Mouse (Mus musculus) cerebellum, postnatal 4 days (tissue): ENCODE measurements around the gene Gm20388.
A peak's percentile ranks its signal among the peaks of the same experiment; 100 is the strongest.

Experiments used
- DNase-seq, 2 experiments: peaks; one replicate each; pipeline ENCODE4 v3.0.0; 2022; ENCODE audit warnings: low spot score in 2 of 2, mixed read lengths in 1 of 2

Gm20388 gene

DNA sequence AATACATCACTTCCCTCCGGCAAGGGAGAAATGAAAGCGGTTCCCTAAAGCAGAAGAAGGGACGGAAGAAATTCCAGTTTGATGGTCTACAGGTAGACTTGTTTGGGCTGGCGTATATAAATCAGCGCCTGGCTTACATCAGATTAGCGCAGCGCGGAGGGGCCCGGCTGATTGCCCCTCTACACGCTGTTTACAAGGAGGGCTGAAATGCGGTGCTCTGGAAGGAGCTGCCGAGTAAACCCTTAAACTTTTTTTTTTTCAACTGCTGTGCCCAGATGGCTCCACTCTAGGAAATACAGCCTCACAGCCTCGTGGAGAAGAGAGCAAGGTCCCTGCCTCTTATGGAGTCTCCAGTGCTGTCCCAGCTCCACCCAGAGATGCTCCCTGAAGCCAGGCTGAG is 1070.3 kb downstream of the Gm20388 start:
- no peak for DNase-seq

DNA sequence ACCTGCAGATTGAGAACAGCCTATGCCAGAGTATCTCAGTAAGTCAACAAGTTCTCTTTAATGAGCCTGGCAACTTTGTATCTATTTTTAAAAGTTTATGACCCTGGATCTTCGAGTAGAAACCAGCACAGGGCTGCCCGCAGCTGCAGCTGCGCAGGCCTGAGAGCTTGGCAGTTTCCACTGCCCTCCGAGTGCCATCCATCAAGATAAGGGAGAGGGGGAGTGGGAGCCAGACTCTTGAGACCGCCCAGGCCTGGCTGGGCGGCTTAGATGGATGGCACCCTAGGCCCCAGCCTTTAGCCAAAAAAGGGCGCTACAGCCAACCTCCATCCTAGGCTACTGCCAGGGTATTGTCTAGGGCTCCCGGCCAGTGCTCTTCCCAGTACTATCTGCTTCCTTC is 1074.2 kb downstream of the Gm20388 start:
- DNase-seq, result no peak

DNA sequence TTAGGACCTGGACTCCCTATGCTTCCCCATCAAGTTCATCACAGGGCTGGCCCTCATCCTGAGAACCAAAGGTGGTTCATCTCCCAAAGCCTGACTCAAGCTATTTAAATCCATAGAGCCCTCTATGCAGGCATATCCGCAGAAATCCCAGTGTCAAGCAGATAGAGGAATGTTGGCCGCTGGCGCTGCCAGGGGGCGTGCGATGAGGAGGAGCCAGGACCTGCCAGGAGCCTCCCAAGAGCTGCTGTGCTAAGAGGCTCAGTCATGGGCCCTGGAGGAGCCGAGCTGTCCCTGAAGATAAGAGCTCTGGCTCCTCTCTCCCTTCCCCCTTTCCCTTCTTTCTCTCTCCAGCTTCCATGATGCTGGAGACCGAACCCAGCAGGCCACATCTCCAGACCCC is 1075.4 kb downstream of the Gm20388 start:
- no peak for DNase-seq

DNA sequence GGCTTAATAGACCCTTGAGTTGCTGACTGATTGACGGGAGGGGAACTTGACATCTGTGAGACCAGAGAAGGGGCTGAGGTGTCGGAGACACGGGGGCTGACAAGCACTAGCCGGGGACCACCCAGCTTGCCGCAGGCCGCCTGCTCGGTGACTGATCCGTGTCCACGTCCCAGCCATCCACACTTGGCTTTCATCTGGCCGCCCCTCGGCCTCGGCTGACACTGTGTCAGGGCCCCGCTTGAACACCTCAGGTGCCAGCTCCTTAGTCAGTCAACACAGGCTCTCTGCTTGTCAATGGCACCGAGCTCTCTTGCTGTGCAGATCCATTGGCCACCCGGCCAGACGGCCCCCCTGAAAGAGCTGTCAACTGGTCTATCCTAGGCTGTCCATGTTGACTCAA is 1083.1 kb downstream of the Gm20388 start:
- no peak for DNase-seq

DNA sequence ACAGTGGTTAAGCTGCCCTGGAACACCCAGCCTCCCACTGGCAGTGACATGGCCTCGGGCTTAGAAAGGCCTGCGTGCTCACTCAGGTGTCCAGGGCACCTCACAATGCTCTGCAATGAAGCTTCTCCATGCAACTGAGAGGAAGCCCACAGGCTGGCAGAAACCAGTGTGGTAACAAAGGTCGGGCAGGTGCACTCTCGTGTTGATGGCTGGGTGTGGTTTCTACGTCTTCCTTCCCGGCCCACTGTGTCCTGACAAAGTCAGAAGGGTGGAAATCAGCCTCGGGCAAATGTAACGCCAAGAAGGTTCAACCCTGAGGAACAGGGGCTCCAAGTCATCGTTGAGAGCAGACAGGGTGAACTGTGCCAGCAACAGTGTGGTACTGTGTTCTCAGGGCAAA is 1084.8 kb downstream of the Gm20388 start:
- DNase-seq, result no peak

DNA sequence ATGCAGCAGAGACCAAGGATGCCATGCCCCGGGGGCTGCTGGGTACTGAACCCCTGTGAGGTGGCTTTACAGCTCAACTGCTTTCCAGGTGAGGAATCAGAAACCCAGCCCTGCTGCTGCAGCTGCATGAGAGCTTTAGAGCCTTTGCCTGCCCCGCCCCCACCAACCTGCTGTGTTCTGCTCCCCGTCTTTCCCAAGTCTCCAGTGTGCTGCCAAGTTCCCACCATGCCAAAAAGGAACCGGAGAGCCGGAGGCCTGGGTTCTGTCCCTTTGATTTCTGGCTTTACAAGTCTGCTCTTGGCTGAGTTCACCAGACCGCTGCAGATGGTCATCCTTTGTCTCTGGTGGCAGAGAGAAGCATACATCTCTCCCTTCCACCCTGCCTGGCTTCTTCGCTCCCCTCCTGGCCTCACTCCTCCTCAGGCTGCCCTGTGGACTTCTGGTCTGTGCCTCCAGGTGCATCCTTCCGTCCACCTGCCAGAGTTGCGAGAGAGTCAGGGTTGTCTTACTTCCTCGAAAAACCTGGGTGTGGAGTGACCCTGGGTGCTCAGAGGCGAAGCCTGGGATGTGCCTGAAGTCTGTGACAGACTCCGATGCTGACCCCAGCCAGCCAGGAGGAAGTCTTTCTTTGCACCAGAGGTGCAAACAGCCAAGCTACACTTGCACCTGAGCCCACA is 1086.4 kb downstream of the Gm20388 start:
- DNase-seq, result peak in 1 of 2 experiments; percentile 51

DNA sequence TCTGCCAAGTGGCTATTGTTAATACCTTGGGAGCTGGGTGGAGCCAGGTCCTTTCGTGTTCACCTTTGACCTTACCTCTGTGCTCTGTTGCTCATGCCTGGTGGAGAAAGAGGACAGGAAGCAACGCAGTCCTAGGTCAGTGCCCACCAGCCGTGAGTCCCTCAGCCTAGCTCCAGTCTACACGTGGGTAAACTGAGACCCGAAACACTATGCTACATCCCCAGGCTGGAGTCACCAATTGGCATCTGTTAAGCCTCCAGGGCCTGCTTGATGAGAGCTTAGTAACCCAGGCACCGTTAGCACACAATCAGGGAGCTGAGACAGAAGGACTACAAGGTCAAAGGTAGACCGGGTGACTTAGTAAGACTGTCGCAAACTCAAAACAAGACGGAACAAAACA is 1087.3 kb downstream of the Gm20388 start:
- no peak for DNase-seq

DNA sequence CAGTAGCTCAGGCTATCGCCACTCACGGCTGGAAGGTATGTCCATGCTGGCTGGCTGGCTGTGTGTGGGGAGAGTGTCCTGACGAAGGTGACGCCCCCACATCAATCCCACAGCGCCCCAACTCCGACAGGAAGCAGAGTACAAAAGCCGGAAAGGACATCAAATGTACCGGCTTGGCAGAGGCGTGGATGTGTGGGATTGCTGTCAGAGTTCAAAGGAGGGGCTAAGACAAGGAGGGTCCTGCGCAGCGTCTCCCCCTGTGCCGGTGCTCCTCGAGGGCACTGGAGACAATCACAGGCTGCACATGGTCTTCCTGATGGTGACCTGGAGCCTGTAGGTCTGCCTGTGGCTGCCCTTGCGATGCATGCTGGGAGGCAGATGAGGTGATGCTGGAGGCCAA is 1088.3 kb downstream of the Gm20388 start:
- DNase-seq, result no peak

DNA sequence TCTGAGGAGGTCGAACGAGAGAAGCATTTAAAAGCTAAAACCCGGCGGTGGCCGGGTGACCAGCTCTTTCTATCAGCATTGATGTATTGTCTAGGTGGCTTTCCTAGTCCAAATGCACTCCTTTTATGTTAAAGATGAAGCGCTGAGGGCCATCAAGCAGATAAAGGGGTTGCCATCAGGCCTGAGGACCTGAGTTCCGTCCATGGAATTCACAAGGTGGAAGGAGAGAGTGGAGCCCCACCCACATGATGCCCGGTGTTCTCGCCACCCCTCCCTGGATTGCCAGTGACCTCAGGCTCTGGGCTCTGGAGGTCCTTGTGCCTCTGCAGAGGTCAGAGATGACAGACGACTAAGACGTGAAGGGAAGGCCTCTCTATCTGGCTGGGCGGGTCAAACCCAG is 1091.3 kb downstream of the Gm20388 start:
- no peak for DNase-seq

DNA sequence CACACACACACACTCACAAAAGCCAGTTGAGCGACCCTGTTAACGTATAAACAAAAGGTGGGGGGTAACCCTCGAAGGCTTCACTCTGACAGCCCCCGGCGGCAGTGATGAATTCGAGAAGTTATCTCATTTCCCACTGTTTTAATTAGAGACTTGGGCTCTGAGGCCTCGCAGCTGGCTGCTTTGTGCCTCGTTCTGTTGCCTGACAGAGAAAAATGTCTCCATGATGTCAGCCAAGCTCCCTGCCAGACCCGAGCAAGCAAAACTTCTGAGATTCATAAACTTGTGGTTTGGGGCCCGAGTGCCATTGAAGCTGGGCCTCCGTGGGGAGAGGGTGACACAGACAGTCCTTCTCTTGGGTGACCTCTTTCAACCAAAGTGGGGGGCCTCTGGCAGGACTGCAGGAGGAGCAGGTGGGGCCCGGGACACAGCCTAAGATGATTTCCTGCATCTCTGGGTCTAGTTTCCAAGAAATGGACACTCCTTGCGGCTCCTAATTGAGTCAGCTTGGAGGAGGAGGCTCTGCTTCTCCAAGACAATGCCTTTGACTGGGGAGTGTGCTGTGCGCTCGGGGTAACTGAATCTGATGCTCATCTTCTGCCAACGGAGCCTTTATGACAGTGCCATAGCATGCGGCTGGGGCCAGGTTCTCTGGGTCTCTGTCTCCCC is 1092.4 kb downstream of the Gm20388 start:
- DNase-seq, result no peak

DNA sequence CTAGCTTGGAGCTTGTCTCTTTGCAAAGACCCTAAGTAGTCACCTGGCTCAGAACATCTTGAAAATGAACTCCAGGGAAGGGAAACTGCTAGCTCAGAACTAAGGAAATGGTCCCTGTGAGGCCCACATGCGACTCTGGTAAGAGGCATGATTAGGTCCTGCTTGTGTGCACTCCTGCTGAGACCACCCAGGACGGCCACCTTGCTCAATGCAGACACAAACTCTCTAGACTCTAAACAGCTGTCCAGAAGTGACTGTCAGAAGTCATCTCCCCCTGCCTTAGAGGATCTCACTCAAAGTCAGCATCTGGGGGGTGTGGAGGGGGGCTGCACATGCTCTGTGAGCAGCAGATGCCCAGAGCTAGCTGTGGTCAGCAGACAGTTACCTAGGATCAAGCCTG is 1093.0 kb downstream of the Gm20388 start:
- DNase-seq, result no peak

DNA sequence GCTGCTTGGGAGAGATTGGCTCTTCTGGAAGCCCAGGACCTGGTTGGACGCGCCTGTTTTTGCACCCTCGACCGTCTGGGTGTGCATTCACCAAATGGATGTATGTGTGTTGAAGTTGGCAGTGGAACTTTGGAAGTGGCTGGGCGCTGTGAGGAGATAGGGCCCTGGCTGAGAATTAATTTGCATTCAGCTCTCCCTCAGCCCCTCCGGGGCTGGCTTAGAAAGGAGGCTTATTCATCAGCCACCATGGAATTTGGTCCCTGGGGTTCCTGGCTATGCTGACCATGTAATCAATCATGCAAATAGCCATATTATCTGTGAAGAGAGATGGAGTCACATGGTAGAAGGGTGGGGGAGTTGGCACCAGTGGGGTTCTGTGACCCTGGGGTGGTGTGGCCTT is 1102.7 kb downstream of the Gm20388 start:
- DNase-seq, result no peak

DNA sequence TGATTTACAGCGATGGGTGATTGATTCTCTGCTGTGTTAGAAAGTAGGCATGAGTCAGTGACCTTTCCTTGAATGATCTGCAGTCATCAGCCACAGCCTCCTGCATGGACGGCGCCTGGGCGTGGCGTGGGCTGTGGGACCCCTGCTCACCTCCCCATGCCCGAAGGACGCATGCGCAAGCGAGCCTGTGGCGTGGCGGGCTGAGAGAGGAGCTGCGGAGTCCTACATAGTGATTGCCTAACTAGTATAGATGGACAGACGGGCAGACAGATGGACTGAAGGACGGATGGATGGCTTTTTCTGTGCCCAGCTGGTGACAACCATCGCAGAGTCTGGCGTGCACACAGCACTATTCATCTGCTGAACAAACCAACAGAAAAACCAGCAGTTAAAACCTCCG is 1106.0 kb downstream of the Gm20388 start:
- no peak for DNase-seq

DNA sequence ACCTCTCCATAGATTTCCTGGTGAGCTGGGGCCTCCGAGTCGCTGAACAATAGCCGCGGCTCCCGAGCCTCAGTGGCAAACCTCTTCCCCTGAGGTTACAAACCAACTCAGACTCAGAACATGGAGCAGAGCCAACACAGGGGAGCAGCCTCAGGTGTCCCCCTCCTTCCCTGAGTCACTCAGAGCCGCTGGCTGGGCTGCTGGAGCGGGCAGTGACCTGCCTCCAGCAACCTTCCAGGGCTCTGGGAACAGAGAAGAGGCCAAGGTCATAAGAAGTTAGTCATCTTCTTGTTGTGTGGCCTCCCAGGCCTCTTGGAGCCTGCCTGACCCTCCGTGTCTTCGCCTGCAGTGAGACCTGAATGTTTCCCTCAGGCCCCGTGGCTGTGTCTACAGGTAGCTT is 1107.6 kb downstream of the Gm20388 start:
- no peak for DNase-seq

DNA sequence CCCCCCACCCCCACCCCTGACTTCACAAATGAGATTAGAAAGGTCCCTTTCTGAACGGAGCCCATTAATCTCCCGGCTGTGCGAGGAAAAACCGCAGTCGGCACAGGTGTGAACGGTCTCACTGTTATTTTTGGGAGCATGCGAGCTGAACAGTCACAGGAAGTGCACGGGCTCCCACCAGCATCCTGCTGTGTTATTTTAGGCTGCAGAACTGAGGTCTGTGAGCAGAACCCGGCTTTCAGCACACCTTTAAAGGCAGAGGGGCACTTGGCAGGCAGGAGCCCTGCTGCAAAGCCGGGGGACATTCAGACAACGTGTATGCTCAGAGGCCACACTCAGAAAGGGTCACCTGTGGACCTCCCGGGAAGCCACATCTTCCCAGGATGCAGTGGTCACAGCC is 1110.8 kb downstream of the Gm20388 start:
- DNase-seq, result no peak

DNA sequence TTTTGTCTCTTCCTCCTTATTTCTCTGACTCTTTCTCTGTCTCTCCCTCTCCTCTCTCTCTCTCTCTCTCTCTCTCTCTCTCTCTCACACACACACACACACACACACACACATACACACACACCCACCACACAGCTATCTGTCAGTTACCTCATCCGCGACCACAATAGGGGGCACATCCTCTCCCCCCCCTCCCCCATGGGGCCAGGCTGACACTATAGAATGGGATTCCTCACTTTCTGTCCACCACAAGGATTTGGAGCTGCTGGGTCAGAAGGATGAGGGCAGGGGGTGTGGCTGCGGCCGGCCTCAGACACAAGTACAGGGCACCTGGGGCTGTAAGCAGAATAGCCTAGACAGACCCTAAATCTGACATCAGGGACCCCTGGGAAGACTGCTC is 1112.4 kb downstream of the Gm20388 start:
- DNase-seq, result no peak

DNA sequence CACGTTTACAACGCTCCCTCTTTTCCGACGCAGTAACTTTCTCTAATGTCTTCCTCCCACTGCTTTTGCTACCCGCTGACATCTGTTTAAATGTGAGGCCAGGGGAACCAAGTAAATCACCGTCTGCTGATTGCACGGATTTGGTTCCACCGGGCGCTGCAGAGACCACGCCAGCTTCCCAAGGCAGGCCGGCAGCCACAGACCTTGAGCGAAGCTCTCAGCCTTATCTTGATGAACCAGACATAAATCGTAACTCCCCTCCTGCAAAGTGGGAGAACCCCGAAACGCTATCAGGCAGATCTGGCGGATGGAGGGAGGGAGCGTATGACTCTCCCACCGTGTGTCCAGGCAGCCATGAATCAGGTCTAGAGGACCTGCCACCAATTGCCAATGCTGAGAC is 1113.1 kb downstream of the Gm20388 start:
- DNase-seq, result no peak

DNA sequence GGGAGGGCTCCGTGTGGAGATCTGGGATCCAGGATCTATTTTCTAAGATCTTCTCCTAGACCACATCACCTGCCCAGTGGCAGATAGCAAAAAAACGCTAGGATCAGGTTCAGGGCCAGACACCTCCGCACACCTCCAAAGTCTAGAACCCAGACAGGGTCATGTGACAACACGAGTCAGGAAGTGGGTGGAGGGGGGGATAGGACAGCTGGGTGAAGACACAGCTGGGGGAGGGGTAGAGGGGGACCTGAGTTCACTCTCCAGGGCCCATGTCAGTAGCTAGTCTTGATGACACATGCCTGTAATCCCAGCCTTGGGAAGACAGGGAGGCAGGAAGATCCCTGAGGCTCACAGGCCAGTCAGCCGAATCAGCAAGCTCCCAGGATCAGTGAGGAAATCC is 1114.8 kb downstream of the Gm20388 start:
- no peak for DNase-seq

DNA sequence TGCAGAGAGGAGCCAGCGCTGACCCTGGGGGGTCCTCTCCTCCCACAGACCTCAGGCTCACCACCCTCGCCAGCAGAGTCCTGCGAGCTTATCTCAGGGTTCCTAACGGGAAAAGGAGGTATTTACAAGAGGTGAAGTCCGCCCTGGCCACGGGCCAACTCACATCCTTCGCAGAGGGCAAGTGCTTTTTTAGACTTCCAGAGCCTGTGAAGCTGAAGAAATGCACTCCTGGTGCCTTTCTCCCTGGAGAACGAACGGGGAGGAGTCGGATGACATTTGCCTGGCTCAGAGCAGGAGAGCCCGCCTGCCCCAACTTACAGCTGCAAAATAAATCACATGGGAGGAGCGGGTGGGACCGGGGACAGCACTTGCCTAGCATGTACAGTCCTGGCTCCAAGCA is 1117.1 kb downstream of the Gm20388 start:
- DNase-seq, result no peak

DNA sequence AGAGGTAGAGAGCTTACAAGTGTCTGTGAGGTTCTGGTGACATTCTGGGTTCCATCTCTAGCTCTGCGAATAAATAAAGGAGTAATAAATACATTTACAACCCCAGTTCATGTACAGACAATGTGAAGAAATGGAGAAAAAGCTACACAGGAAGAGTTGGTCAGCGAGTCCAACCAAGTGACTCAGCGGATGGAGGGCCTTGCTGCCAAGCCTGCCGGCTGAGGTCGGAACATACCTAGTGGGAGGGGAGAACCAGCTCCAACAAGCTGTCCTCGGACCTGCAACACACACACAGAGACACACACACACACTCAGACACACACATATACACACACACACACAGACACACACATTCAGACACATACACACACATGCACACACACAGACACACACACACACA is 1118.4 kb downstream of the Gm20388 start:
- DNase-seq, result no peak

DNA sequence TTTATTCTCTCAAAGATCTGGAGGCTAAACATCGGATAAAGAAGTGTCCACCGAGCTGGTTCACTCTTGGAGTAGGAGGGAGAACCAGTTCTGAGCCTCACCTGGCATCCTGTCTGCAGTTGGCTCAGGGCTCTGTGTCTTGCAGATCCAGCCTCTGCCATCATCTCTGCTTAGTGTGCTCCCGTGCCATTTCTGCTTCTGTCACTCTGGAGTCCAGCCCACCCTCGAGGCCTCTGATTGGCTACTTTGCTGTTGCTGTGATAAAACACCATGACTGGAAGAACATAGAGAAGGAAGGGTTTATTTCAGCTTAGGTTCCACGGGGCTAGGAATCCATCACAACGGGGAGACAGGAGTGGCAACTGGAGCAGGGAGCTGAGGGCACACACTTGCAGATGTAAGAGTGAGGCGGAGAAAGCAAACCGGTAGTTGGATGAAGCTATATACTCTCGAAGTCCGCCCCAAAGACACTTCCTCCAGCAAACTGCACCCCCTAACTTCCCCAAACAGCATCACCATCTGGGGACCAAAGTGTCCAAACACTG is 1119.9 kb downstream of the Gm20388 start:
- no peak for DNase-seq

DNA sequence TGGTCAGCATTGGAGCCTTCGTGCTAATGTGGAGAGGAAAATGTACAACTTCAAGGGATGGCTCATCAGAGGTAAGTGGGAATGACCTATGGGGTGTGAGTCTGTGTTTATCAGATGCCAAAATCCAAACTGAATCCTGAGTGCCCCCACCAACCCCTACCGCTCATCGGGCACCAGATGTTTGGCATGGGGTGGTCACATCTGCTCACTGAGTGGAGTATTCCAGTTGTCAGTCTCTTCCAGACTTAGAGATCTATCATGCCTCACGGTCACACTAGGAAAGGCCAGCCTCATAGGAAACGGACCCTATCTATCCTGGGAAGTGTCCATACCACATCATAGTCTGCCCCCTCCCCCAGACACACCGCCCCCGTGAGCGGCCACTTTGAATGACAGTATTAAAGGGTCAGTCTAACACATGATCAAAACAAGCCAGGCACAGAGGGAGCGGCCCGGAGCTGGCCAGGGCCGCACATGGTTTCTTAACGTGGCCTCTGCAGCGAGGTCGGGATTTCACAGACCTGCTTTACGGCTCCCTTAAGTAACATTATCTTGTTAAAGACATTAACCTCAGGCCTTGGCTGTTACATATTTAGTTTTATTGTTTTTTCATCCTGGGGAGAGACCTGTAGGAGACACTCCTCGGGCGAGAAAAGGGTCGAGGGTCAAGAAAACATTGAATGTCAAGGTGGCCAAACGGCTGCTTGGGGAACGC is 1122.8 kb downstream of the Gm20388 start:
- DNase-seq, result no peak

DNA sequence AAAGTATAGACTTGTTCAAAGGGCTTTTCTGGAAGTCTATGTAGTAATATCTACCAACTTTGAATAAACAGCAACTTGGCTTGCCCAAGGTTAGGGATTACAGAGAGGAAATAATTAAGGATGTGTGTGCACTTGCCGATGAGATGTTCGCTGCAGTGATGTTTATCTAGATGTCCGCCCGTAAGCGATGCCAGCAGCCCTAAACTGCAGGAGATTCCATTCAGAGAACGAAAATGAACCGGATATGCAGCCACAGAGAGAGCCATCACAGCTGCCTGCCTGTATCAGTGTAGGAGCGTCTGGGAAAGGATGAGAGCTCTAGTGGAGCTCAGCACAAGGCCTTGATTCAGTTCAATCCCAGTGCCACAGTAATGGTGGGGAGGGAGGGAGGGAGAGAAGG is 1125.0 kb downstream of the Gm20388 start:
- DNase-seq, result no peak
